Comparison of ENCODE assay signal across 11 mouse cellular contexts in the genomic region with DNA sequence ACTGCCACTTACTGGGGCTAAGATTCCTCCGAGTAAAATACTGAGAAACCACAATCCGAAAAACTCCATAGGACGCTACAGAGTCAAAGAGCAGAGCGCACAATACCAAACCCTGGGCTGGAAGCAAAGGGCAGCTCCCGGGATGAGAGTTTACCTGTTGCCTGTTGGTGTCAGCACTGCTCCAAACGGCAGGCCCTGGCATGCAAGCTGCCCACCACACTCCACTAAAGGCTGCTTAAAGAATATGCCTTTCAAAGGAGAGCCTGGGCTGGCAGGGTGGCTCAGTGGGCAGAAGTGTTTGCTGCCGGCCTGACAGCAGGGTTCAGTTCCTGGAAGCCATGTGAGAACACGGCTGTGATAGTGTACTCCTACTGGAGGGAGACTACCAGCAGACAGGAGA. TPM values are rescaled to one million over a fixed set of nuclear protein-coding genes. Genes with fewer than 3 reads are reported as not detected.
DNase-seq lines count a peak whose midpoint lies in the region; ATAC-seq and TF ChIP-seq lines count a peak whose summit lies in the region.
"Had no signal": no experiment of that assay in that cellular context is flagged by ENCODE, and none has a peak within 500 bp of the region (broad histone marks: within the 10 kb centered on the region; RNA-seq: fewer than 3 reads in every experiment).

No protein-coding gene starts in this region.

- peak; percentile 37 for TF ChIP-seq CTCF in layer of hippocampus, adult 2 months (conservative IDR thresholded peaks at IDR 0.05)
- TF ChIP-seq CTCF in small intestine, adult 2 months (IDR thresholded peaks at IDR 0.05; ENCODE audit: extremely low read depth, insufficient read length, insufficient replicate concordance, low read depth, low read length) = no peak

- H3K9me3 ChIP-seq in forebrain, embryonic 10.5 days = 0 out of 2 replicates have a peak, but pooled peaks cover 2% of the 10 kb centered on the region
- H3K9me3 ChIP-seq in forebrain, embryonic 16.5 days (ENCODE audit: control insufficient read depth, low read length) = no peaks in the 10 kb centered on the region
- H3K9me3 ChIP-seq in heart, embryonic 14.5 days (ENCODE audit: control insufficient read depth, low read length) = no peaks in the 10 kb centered on the region

- H3K27ac ChIP-seq in forebrain, embryonic 10.5 days = peak overlapping the region; percentile 2; the same call in 1 of the 2 replicates
- H3K27ac ChIP-seq in forebrain, embryonic 16.5 days (ENCODE audit: low read length) = no peak overlapping the region
- H3K27ac ChIP-seq in layer of hippocampus, adult 2 months = no peak overlapping the region
- H3K27ac ChIP-seq in heart, embryonic 14.5 days (replicated peaks in 1 of 2; ENCODE audit: control insufficient read depth in 1 of 2, insufficient read depth in 1 of 2, low read depth in 2 of 2, low read length in 2 of 2) = peak overlapping the region; percentile 35 to 95; a peak in 3 of 4 replicates
- 0 out of 2 replicates have a peak overlapping the region, but pooled peaks have one; percentile 83 for H3K27ac ChIP-seq in small intestine, adult 2 months (ENCODE audit: insufficient read depth, low read depth, low read length)

- WGBS in forebrain, embryonic 10.5 days = 76% methylated on average over 8 of the region's 8 CpGs
- 55% methylated on average over 8 of the region's 8 CpGs for WGBS in forebrain, embryonic 16.5 days
- 51% methylated on average over 8 of the region's 8 CpGs for WGBS in heart, embryonic 14.5 days
- WGBS in small intestine, adult 2 months = 74% methylated on average over 8 of the region's 8 CpGs

- H3K4me1 ChIP-seq in forebrain, embryonic 10.5 days = peaks cover 44% of the 10 kb centered on the region
- H3K4me1 ChIP-seq in forebrain, embryonic 16.5 days (replicated peaks; ENCODE audit: control insufficient read depth, insufficient read depth, low read length) = peaks cover 54% of the 10 kb centered on the region
- peaks cover 52 to 65% of the 10 kb centered on the region in 2 experiments for H3K4me1 ChIP-seq in heart, embryonic 14.5 days (ENCODE audit: control insufficient read depth in 2 of 2, insufficient read depth in 2 of 2, low read length in 2 of 2)
- H3K4me1 ChIP-seq in small intestine, adult 2 months (ENCODE audit: control insufficient read depth, insufficient read depth, insufficient read length, low read length) = peaks cover 7% of the 10 kb centered on the region

- peaks cover 68% of the 10 kb centered on the region for H3K36me3 ChIP-seq in forebrain, embryonic 10.5 days (replicated peaks)
- H3K36me3 ChIP-seq in forebrain, embryonic 16.5 days (ENCODE audit: control insufficient read depth, insufficient read depth) = no peaks in the 10 kb centered on the region
- peaks cover 33% of the 10 kb centered on the region for H3K36me3 ChIP-seq in heart, embryonic 14.5 days (ENCODE audit: control insufficient read depth, insufficient read depth, low read length)
- peaks cover 20% of the 10 kb centered on the region for H3K36me3 ChIP-seq in small intestine, adult 2 months (ENCODE audit: control insufficient read depth, insufficient read depth, low read length)

- TF ChIP-seq POLR2A in small intestine, adult 2 months (IDR thresholded peaks at IDR 0.05; ENCODE audit: low read depth, low read length) = no peak

- no peak for DNase-seq in forebrain, embryonic 10.5 days (ENCODE audit: extremely low spot score, low spot score)
- no peak for DNase-seq in layer of hippocampus, adult 2 months (ENCODE audit: low spot score in 2 of 2)
- DNase-seq in layer of hippocampus, adult 9-10 months (ENCODE audit: low spot score) = no peak
- DNase-seq in kidney, postnatal 14 days = no peak
- no peak for DNase-seq in thymus, postnatal 25 days
- DNase-seq: kidney, postnatal 10 days; liver, postnatal 0 days; right cerebral cortex, postnatal 4 days had no signal

- ATAC-seq in forebrain, embryonic 16.5 days = no peak
- no peak for ATAC-seq in heart, embryonic 14.5 days (ENCODE audit: insufficient number of reproducible peaks, insufficient read depth, low FRiP score, low read depth)
- ATAC-seq: liver, postnatal 0 days had no signal

- H3K4me2 ChIP-seq in forebrain, embryonic 16.5 days (ENCODE audit: low read length) = no peak overlapping the region
- no peak overlapping the region for H3K4me2 ChIP-seq in heart, embryonic 14.5 days (ENCODE audit: low read length)

- H3K27me3 ChIP-seq in forebrain, embryonic 10.5 days (ENCODE audit: poor library complexity, severe bottlenecking) = no peaks in the 10 kb centered on the region
- no peaks in the 10 kb centered on the region for H3K27me3 ChIP-seq in forebrain, embryonic 16.5 days (replicated peaks; ENCODE audit: control insufficient read depth, insufficient read depth, low read length)
- no peaks in the 10 kb centered on the region for H3K27me3 ChIP-seq in heart, embryonic 14.5 days (ENCODE audit: control insufficient read depth, insufficient read depth, low read length)
- no peaks in the 10 kb centered on the region for H3K27me3 ChIP-seq in small intestine, adult 2 months (ENCODE audit: control insufficient read depth, insufficient read depth, low read length)

- H3K4me3 ChIP-seq in forebrain, embryonic 10.5 days = no peak overlapping the region
- no peak overlapping the region for H3K4me3 ChIP-seq in forebrain, embryonic 16.5 days (replicated peaks; ENCODE audit: low read length)
- no peak overlapping the region for H3K4me3 ChIP-seq in layer of hippocampus, adult 2 months
- H3K4me3 ChIP-seq in heart, embryonic 14.5 days (ENCODE audit: control insufficient read depth in 1 of 2, insufficient read depth in 1 of 2, low read depth in 1 of 2, low read length in 2 of 2) = no peak overlapping the region
- H3K4me3 ChIP-seq in small intestine, adult 2 months (ENCODE audit: low read depth, low read length) = no peak overlapping the region

- no peak overlapping the region for H3K9ac ChIP-seq in forebrain, embryonic 16.5 days (replicated peaks; ENCODE audit: low read depth, low read length)
- H3K9ac ChIP-seq in heart, embryonic 14.5 days (ENCODE audit: low read length) = peak overlapping the region; percentile 68; the same call in 1 of the 2 replicates
- H3K9ac ChIP-seq: liver, postnatal 0 days had no signal

RNA-seq across cellular contexts. Expression of a gene that starts 25.2 kb away (rescaled TPM):
- polyA plus RNA-seq in forebrain, embryonic 10.5 days (2016; fragmentation: Nextera tagmentation; extraction: Ambion mirVana) = 0.74 and 0.82 TPM in 2 replicates
- 1.8 and 2.0 TPM in 2 replicates for polyA plus RNA-seq in forebrain, embryonic 16.5 days (2015; fragmentation: Nextera tagmentation; extraction: Ambion mirVana)
- total RNA-seq in layer of hippocampus, adult 2 months (2021) = 10 to 100 TPM; 28.3 to 28.8 TPM
- 2.3 and 3.1 TPM in 2 replicates for polyA plus RNA-seq in heart, embryonic 14.5 days (2014; fragmentation: Nextera tagmentation; extraction: Ambion mirVana)
- polyA plus RNA-seq in small intestine, adult 2 months (2012; rRNA removed) = 31.5 and 52.3 TPM in 2 replicates

RNA-seq across cellular contexts. Expression of a gene that starts 50.9 kb away (rescaled TPM):
- polyA plus RNA-seq in forebrain, embryonic 10.5 days (2016; fragmentation: Nextera tagmentation; extraction: Ambion mirVana) = 209 and 210 TPM in 2 replicates
- 230 and 234 TPM in 2 replicates for polyA plus RNA-seq in forebrain, embryonic 16.5 days (2015; fragmentation: Nextera tagmentation; extraction: Ambion mirVana)
- 100 to 1,000 TPM in 1 of 2 experiments, 10 to 100 TPM in 1; 95.2 to 101 TPM for total RNA-seq in layer of hippocampus, adult 2 months (2021)
- polyA plus RNA-seq in heart, embryonic 14.5 days (2014; fragmentation: Nextera tagmentation; extraction: Ambion mirVana) = 84.9 and 88.2 TPM in 2 replicates
- polyA plus RNA-seq in small intestine, adult 2 months (2012; rRNA removed) = 68.3 and 144 TPM in 2 replicates

RNA-seq across cellular contexts. Expression of a gene that starts 57.3 kb away (rescaled TPM):
- 28.8 and 36.2 TPM in 2 replicates for polyA plus RNA-seq in forebrain, embryonic 10.5 days (2016; fragmentation: Nextera tagmentation; extraction: Ambion mirVana)
- 4.4 and 7.9 TPM in 2 replicates for polyA plus RNA-seq in forebrain, embryonic 16.5 days (2015; fragmentation: Nextera tagmentation; extraction: Ambion mirVana)
- 10 to 100 TPM; 22.8 to 24.0 TPM for total RNA-seq in layer of hippocampus, adult 2 months (2021)
- 6.1 and 7.8 TPM in 2 replicates for polyA plus RNA-seq in heart, embryonic 14.5 days (2014; fragmentation: Nextera tagmentation; extraction: Ambion mirVana)
- 10.1 and 13.5 TPM in 2 replicates for polyA plus RNA-seq in small intestine, adult 2 months (2012; rRNA removed)

Comparison
In these comparisons a context has a peak if more than half of its experiments do, and no peak if none do; other contexts are left out.
1. H3K27ac ChIP-seq: peak in forebrain, embryonic 10.5 days (single experiment), heart, embryonic 14.5 days (2 of 2) and small intestine, adult 2 months (single experiment); none in forebrain, embryonic 16.5 days (single experiment) and layer of hippocampus, adult 2 months (single experiment).